Mouse (Mus musculus) neural tube, embryonic 12.5 days (tissue): ENCODE measurements at regions not wholly inside any gene's neighbourhood (a gene's known extent, or its start where the extent isn't known, plus 50 kb on each side); places are given as distances from the start of the nearest gene placed in this dataset.

ENCODE experiments used
- ATAC-seq: fragments of 200-750 bp; cut with Nextera tagmentation; 2 replicates; pipeline ENCODE4 v1.8.0; 2017; ENCODE audit warnings: low read depth, mild to moderate bottlenecking, moderate TSS enrichment, moderate library complexity; ENCODE audit not compliant: low FRiP score
- H3K27ac ChIP-seq: fragments of 300-500 bp; sonication (generic); 2 replicates; pipeline ENCODE4 v1.5.1; 2016
- H3K27me3 ChIP-seq: fragments of 300-500 bp; sonication (generic); replicated peaks from 2 replicates; pipeline ENCODE4 v1.6.1; 2016; ENCODE audit warnings: mild to moderate bottlenecking
- H3K36me3 ChIP-seq: fragments of 300-500 bp; sonication (generic); 2 replicates; pipeline ENCODE4 v1.6.1; 2016; ENCODE audit warnings: mild to moderate bottlenecking
- H3K4me1 ChIP-seq: fragments of 300-500 bp; sonication (generic); 2 replicates; pipeline ENCODE4 v1.6.1; 2016
- H3K4me2 ChIP-seq: fragments of 300-500 bp; sonication (generic); replicated peaks from 2 replicates; pipeline ENCODE4 v1.6.1; 2016; ENCODE audit warnings: mild to moderate bottlenecking
- H3K4me3 ChIP-seq: fragments of 300-500 bp; sonication (generic); 2 replicates; pipeline ENCODE4 v1.5.1; 2016
- H3K9ac ChIP-seq: fragments of 300-500 bp; sonication (generic); 2 replicates; pipeline ENCODE4 v1.6.1; 2016; ENCODE audit warnings: mild to moderate bottlenecking
- H3K9me3 ChIP-seq: fragments of 300-500 bp; sonication (generic); 2 replicates; pipeline ENCODE4 v1.6.1; 2016; ENCODE audit warnings: mild to moderate bottlenecking
- WGBS: fragments of 180-500 bp; shearing (Covaris S2); methylation state at CpG from one replicate; pipeline ENCODE4 v1.1.7; 2016; 5-methylcytosine and 5-hydroxymethylcytosine counted together

DNA sequence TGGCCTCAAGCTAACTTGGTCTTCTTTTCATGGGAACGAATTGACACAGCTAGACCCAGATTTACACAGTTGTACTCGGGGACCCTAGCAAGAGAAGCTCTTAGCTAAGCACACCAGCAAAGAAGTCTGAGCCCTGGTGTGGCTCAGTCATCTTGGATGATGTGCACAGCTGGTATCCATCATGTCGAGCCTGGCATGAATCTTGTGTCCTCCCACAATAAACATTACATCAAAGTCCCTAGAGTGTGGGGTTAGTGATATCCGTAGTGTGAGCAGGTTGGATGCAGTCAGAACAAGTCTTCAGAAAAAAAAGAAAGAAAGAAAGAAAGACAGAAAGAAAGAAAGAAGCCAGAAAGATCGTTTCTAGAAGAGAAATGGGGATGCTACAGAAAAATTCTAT, 52.1 kb upstream of the Hmcn1 start:
- Histone ChIP-seq H3K27ac (no peak overlapping the region), H3K4me3 (no peak overlapping the region), H3K36me3 (no peaks in the 10 kb centered on the region), H3K4me2 (no peak overlapping the region), H3K9me3 (no peaks in the 10 kb centered on the region), H3K9ac (no peak overlapping the region), H3K27me3 (no peaks in the 10 kb centered on the region), H3K4me1 (peaks cover 6% of the 10 kb centered on the region; the same call in 1 of the 2 replicates)
- WGBS = 73% methylated on average over 5 of the region's 5 CpGs
- ATAC-seq = no peak

GRCm38 (mm10) chr1:151046626-151047025, 53.4 kb upstream of the Hmcn1 start:
- Histone ChIP-seq H3K27ac (no peak overlapping the region), H3K4me2 (no peak overlapping the region), H3K27me3 (no peaks in the 10 kb centered on the region), H3K4me3 (no peak overlapping the region), H3K9ac (no peak overlapping the region), H3K36me3 (no peaks in the 10 kb centered on the region), H3K4me1 (no peaks in the 10 kb centered on the region), H3K9me3 (no peaks in the 10 kb centered on the region)
- no peak for ATAC-seq
- WGBS = 50% methylated on average over 7 of the region's 7 CpGs

DNA sequence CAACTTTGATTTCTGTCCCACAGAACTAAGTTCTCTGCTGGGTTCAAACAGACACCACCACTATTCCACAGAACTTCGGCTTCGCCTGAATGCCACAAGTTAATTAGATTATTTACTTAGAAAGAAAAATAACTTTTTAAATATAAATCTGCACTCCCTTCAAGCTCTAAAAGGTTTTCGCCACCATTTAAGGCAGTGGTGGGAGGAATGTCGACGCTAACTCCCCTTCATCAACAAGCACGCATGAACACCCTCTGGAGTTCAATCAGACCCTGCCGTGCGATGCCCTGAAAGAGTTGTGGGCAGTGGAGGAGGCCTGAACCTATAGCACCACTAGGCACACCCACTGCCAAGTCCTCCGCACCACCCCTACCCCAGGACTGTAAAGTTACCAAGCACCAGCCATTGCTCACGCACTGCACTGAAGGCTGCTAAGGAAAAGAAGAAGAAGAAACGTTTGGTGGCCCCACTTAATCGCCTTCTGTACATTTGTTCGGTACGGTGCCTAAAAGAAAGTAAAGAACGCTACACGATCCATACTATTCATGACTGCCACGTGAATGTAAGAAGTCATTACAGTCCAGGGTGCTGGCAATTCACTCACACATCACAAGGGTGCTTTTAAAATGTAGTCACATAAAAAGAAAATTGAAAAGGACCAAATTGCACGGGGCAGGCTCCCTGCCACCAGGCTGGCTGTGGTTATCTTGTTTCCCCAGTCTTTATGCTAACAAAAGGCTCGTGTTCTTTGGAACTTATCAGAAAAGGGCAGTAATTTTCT, 56.7 kb upstream of the Hmcn1 start:
- H3K4me1 ChIP-seq = no peaks in the 10 kb centered on the region
- no peak overlapping the region for H3K4me2 ChIP-seq
- no peaks in the 10 kb centered on the region for H3K27me3 ChIP-seq
- H3K36me3 ChIP-seq = no peaks in the 10 kb centered on the region
- no peak overlapping the region for H3K27ac ChIP-seq
- no peak overlapping the region for H3K9ac ChIP-seq
- no peak for ATAC-seq
- H3K9me3 ChIP-seq = no peaks in the 10 kb centered on the region
- 81% methylated on average over 19 of the region's 19 CpGs for WGBS
- no peak overlapping the region for H3K4me3 ChIP-seq

DNA sequence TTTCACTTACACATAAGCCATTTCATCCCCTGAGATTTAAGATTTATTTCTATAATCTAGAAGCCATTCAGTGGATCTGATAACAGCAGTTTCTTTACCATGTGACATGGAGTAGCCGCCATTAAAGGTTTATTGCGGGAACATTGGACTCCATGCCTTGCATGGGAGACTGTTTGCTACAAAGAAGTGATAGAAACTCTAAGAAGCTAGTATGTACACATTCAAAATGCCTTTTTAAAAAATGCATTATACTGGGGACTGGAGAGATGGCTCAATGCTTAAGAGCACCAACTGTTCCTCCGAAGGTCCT, 57.2 kb upstream of the Hmcn1 start:
- Histone ChIP-seq H3K9ac (no peak overlapping the region), H3K36me3 (no peaks in the 10 kb centered on the region), H3K4me3 (no peak overlapping the region), H3K4me2 (no peak overlapping the region), H3K9me3 (no peaks in the 10 kb centered on the region), H3K27ac (no peak overlapping the region), H3K27me3 (no peaks in the 10 kb centered on the region), H3K4me1 (no peaks in the 10 kb centered on the region)
- no peak for ATAC-seq
- WGBS = 91% methylated on average over 3 of the region's 3 CpGs

- 69% methylated on average over 5 of the region's 5 CpGs for WGBS
- Histone ChIP-seq H3K9me3 (no peaks in the 10 kb centered on the region), H3K36me3 (no peaks in the 10 kb centered on the region), H3K4me3 (no peak overlapping the region), H3K9ac (no peak overlapping the region), H3K27me3 (no peaks in the 10 kb centered on the region), H3K4me2 (no peak overlapping the region), H3K27ac (no peak overlapping the region), H3K4me1 (no peaks in the 10 kb centered on the region)
- ATAC-seq = no peak
These were observed 60.0 kb upstream of the Hmcn1 start for GRCm38 (mm10) chr1:151053268-151053667.

DNA sequence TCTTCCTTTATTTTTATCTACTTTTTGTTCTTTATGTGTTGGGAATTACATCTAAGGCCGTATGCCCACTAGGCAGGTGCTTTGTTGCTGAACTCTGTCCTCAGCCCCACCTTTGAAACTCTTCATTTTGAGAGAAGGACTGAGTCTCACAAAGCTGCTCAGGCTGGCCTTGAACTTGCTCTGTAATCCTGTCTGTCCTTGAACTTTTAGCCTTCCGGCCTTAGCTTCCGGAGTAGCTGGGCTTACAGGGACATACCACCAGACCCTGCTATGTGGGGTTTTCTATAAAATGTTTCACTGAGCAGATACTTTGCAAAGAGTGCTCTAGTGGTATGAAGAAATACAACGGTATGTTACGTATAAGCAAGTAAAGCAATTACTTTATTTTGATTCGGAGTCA, 62.2 kb upstream of the Hmcn1 start:
- no peak overlapping the region for H3K9ac ChIP-seq
- 89% methylated on average over 6 of the region's 6 CpGs for WGBS
- H3K9me3 ChIP-seq = no peaks in the 10 kb centered on the region
- no peak overlapping the region for H3K27ac ChIP-seq
- no peaks in the 10 kb centered on the region for H3K27me3 ChIP-seq
- no peaks in the 10 kb centered on the region for H3K36me3 ChIP-seq
- H3K4me3 ChIP-seq = no peak overlapping the region
- ATAC-seq = no peak
- no peak overlapping the region for H3K4me2 ChIP-seq
- H3K4me1 ChIP-seq = no peaks in the 10 kb centered on the region

DNA sequence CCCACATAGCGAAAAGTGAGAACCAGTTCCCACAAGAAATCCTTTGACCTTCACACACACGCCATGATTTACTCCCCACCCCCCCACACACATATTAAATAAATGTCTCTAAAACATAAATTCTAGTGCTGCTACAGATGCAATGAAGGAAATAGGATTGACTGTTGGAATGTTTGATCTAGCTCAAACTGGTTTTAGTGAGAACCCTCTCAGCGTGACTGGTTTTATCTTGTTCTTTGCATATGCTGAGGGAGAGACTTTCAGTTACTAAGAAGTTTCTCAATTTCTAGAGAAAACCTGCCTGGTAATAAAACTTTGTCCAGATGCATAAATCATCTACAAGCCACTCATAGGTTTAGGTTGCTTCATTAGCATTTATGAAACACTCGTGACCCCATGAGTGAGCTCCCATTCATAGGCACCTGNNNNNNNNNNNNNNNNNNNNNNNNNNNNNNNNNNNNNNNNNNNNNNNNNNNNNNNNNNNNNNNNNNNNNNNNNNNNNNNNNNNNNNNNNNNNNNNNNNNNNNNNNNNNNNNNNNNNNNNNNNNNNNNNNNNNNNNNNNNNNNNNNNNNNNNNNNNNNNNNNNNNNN, 66.4 kb upstream of the Hmcn1 start:
- Histone ChIP-seq H3K4me1 (peaks cover 16% of the 10 kb centered on the region), H3K36me3 (no peaks in the 10 kb centered on the region), H3K27ac (no peak overlapping the region), H3K9ac (no peak overlapping the region), H3K4me3 (no peak overlapping the region), H3K4me2 (no peak overlapping the region), H3K27me3 (no peaks in the 10 kb centered on the region), H3K9me3 (no peaks in the 10 kb centered on the region)
- ATAC-seq = no peak
- 88% methylated on average over 4 of the region's 4 CpGs for WGBS

GRCm38 (mm10) chr1:151065090-151065567, 71.9 kb upstream of the Hmcn1 start:
- H3K27ac ChIP-seq = no peak overlapping the region
- no peak for ATAC-seq
- H3K4me2 ChIP-seq = no peak overlapping the region
- H3K9ac ChIP-seq = no peak overlapping the region
- 73% methylated on average over 9 of the region's 9 CpGs for WGBS
- peaks cover 16% of the 10 kb centered on the region for H3K4me1 ChIP-seq
- no peaks in the 10 kb centered on the region for H3K9me3 ChIP-seq
- no peak overlapping the region for H3K4me3 ChIP-seq
- H3K36me3 ChIP-seq = no peaks in the 10 kb centered on the region
- no peaks in the 10 kb centered on the region for H3K27me3 ChIP-seq

DNA sequence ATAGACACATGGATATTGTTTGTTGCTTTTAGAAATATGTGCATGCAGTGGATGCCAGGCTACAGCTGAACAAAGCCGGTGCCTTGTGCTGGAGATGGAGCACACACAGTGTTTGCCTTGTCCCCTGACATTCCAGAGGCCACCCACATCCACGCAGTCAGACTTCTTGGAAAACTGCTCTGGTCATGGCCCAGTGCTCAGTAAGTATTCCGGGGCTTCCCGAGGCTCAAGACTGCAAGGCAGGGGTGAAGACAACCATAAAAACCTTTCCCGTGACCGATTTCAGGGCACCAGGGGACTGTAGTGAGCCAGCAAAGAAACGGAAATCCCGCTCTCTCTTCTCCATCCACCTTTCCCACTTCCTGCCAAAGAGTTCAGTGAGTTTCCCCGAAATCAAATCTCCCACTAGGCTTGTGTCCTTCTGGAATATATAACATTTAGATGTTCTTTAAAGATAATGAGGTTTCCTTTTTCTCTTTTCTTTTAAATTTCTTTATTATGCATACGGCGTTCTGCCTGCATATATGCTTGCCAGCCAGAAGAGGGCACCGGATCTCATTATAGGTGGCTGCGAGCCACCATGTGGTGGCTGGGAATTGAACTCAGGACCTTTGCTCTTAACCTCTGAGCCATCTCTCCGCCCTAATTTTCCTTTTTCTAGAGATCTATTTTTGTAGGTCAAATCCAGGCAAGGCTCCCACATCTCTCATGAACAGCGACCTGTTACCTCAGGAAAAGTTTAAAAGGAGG, 73.3 kb upstream of the Hmcn1 start:
- Histone ChIP-seq H3K27me3 (no peaks in the 10 kb centered on the region), H3K9me3 (no peaks in the 10 kb centered on the region), H3K27ac (no peak overlapping the region), H3K36me3 (no peaks in the 10 kb centered on the region), H3K4me3 (no peak overlapping the region), H3K9ac (no peak overlapping the region), H3K4me1 (peaks cover 16% of the 10 kb centered on the region), H3K4me2 (no peak overlapping the region)
- no peak for ATAC-seq
- 65% methylated on average over 15 of the region's 15 CpGs for WGBS

- Histone ChIP-seq H3K4me2 (no peak overlapping the region), H3K4me3 (no peak overlapping the region), H3K27ac (no peak overlapping the region), H3K4me1 (no peaks in the 10 kb centered on the region), H3K36me3 (no peaks in the 10 kb centered on the region), H3K9ac (no peak overlapping the region), H3K9me3 (no peaks in the 10 kb centered on the region), H3K27me3 (no peaks in the 10 kb centered on the region)
- WGBS = 89% methylated on average over 16 of the region's 16 CpGs
- no peak for ATAC-seq
These were observed 81.5 kb upstream of the Hmcn1 start for GRCm38 (mm10) chr1:151074508-151075314.

GRCm38 (mm10) chr1:151075541-151075940, 82.3 kb upstream of the Hmcn1 start:
- H3K4me3 ChIP-seq = no peak overlapping the region
- ATAC-seq = no peak
- no peaks in the 10 kb centered on the region for H3K27me3 ChIP-seq
- no peak overlapping the region for H3K4me2 ChIP-seq
- H3K36me3 ChIP-seq = no peaks in the 10 kb centered on the region
- 91% methylated on average over 6 of the region's 6 CpGs for WGBS
- H3K9me3 ChIP-seq = no peaks in the 10 kb centered on the region
- H3K27ac ChIP-seq = no peak overlapping the region
- no peaks in the 10 kb centered on the region for H3K4me1 ChIP-seq
- H3K9ac ChIP-seq = no peak overlapping the region
